In genomic region chr14:6161085-6161484, GRCm38 (mm10) we compare ENCODE assay signal across 20 mouse cellular contexts. TPM values are rescaled to one million over a fixed set of nuclear protein-coding genes. Genes with fewer than 3 reads are reported as not detected.
"Had no signal": no experiment of that assay in that cellular context is flagged by ENCODE, and none has a peak within 500 bp of the region (broad histone marks: within the 10 kb centered on the region; RNA-seq: fewer than 3 reads in every experiment).

No protein-coding gene starts in this region.

RNA-seq across cellular contexts. Expression of gene Gm3476, which starts 35.5 kb away (rescaled TPM):
- polyA plus RNA-seq: gonadal fat pad, adult 2 months; heart, embryonic 10.5 days; heart, embryonic 12.5 days; heart, embryonic 14.5 days; heart, embryonic 16.5 days; hindbrain, embryonic 10.5 days; hindbrain, embryonic 12.5 days; hindbrain, embryonic 14.5 days; hindbrain, embryonic 16.5 days; inflammation-experienced regulatory T-cells, adult 6 months; intestine, embryonic 15.5 days; intestine, postnatal 0 days; kidney, embryonic 14.5 days; kidney, embryonic 16.5 days; large intestine, adult 2 months; limb, embryonic 11.5 days; limb, embryonic 13.5 days; limb, embryonic 15.5 days; liver, adult 2 months; liver, embryonic 12.5 days had no signal

RNA-seq across cellular contexts. Expression of gene Gm3468, which starts 52.6 kb away (rescaled TPM):
- polyA plus RNA-seq: liver, adult 2 months had no signal

RNA-seq across cellular contexts. Expression of gene Gm21560, which starts 58.0 kb away (rescaled TPM):
- polyA plus RNA-seq: gonadal fat pad, adult 2 months; heart, embryonic 10.5 days; heart, embryonic 12.5 days; heart, embryonic 14.5 days; heart, embryonic 16.5 days; hindbrain, embryonic 10.5 days; hindbrain, embryonic 12.5 days; hindbrain, embryonic 14.5 days; hindbrain, embryonic 16.5 days; intestine, embryonic 15.5 days; intestine, postnatal 0 days; kidney, embryonic 14.5 days; kidney, embryonic 16.5 days; large intestine, adult 2 months; limb, embryonic 11.5 days; limb, embryonic 13.5 days; limb, embryonic 15.5 days; liver, adult 2 months; liver, embryonic 12.5 days had no signal
